Mouse (Mus musculus) gastrocnemius, adult 2 months (tissue): ENCODE data around the gene Slc38a8. TPM values are rescaled to one million over a fixed set of nuclear protein-coding genes. Genes with fewer than 3 reads are reported as not detected.

Experiments
- DNase-seq: peaks from one replicate; pipeline ENCODE4 v3.0.0; 2022
- H3K27ac ChIP-seq: fragments of 200-600 bp; 2 replicates; pipeline ENCODE4 v1.8.1; 2022; ENCODE audit warnings: mild to moderate bottlenecking
- H3K4me3 ChIP-seq: fragments of 200-600 bp; 2 replicates; pipeline ENCODE4 v1.8.1; 2022; ENCODE audit warnings: mild to moderate bottlenecking, moderate library complexity
- CTCF ChIP-seq: fragments of 200-600 bp; IDR thresholded peaks from 2 replicates; pipeline ENCODE4 v1.8.1; 2022; ENCODE audit warnings: antibody characterized with exemption, mild to moderate bottlenecking, moderate library complexity
- intact Hi-C: fragments of 180-260 bp; cut with DNase I; formaldehyde crosslinking; loops from one replicate; pipeline ENCODE4 v1.15.1; 2025
- total RNA-seq, 2 experiments: library from RNA; stranded (reverse); gene quantifications; 2 replicates each; pipeline ENCODE4 v1.2.3; 2021

Slc38a8 gene
- total RNA-seq, 2 experiments from 2014 or later: not detected

DNA sequence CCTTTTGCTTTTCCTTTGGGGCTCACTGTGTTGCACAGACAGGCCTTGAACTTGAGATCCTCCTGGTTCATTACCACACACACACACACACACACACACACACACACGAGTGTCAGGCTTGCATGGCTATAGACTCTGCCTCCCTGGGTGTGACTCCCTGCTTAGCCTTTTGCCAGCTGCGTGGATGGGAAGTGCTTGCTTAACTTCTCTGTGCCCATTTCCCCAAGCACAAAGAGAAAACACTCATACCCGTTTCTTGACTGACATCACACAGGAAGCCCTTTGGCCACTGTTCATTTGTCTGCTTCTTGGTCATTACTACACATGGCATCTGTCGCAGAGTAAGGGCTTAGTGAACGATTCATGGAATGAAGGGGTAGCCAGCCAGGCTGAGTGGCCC, 59.5 kb downstream of the Slc38a8 start:
- intact Hi-C loops: loop anchor here (5.0 to 10.0 kb wide), 2 partner anchors 163 to 235 kb away; partner anchors contain the start of gene Taf1c
- TF ChIP-seq CTCF: no peak
- Histone ChIP-seq H3K27ac (no peak overlapping the region), H3K4me3 (no peak overlapping the region)
- DNase-seq: no peak

DNA sequence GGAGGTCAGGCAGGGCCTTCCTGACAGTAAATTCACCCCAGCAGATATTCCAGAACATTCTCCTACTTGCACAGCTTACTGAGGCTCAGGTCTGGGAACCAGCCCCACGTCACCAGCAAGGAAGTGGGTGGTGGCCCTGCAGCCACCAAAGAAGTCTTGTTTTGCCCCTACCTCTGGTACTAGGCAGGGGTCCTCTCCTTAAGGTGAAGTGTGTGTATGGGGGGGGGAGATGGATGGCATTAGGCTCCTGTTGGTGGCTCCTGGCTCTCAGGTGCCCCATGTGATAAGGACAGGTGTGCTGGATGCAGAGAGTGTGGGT, 60.6 kb downstream of the Slc38a8 start:
- intact Hi-C loops: loop anchor here (2.0 to 10.0 kb wide), 3 partner anchors 28 to 236 kb away; partner anchors contain the start of gene Taf1c
- no peak for DNase-seq
- no peak for TF ChIP-seq CTCF
- Histone ChIP-seq H3K27ac (peak overlapping the region; percentile 92), H3K4me3 (peak overlapping the region; percentile 78)

DNA sequence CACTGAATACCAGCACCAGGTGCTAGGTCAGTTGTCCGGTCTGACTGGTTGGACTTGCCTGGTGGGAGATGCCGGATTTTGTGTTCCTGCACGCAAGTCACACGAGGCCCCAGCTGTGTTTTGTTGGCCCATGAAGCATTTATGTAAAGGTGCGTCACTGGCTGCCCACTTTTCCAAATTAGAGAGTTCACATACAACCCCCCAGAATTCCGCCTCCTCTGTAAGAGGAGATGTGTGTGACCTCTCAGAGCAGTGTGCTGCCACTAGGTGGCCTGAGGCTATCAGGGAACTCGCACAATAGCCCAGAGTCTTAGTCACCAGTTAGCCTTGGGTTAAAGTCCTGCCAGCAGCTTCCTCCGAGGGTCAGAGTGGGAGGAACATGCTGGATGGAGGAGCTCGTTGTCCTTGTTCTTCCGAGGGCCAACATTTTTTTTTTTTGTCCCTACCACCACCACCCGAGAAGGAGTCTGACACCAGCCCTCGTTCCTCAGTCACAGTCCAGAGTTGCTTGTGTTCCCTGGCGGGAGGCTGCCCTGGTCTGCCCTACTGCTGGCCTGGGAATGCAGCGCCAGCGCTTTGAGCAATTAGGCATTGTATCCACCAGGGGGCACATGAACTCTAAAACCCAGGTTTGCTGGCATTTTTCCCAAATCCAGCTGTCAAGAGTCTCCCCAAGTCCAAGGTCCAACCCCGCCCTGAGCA, 61.1 kb downstream of the Slc38a8 start:
- H3K4me3 ChIP-seq: peak overlapping the region; percentile 78
- H3K27ac ChIP-seq: peak overlapping the region; percentile 92
- TF ChIP-seq CTCF: peak; percentile 59
- peak; percentile 81 for DNase-seq
- intact Hi-C loops: loop anchor here (2.0 to 10.0 kb wide), 3 partner anchors 28 to 237 kb away; partner anchors contain the start of gene Taf1c

DNA sequence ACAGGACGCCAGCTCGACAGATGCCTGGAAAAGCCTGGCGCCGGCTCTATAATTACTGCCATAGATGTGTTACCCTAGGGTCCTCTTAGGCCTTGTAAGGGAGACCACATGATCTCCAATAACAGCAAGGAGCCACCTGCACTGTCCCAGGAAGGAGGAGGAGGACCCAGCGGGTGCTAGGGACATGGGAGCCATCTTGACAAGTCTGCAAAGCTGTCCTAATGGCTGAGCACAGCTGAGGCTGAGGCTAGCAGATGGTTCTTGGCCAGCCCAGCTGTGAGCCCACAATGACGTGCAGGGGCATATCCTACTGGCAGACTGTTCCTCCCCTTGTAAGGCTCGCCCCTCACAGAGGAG, 61.6 kb downstream of the Slc38a8 start:
- DNase-seq: no peak
- TF ChIP-seq CTCF: no peak
- intact Hi-C loops: loop anchor here (2.0 to 10.0 kb wide), 4 partner anchors 27 to 237 kb away; partner anchors contain the start of gene Taf1c
- H3K27ac ChIP-seq: peak overlapping the region; percentile 92
- peak overlapping the region; percentile 78 for H3K4me3 ChIP-seq

DNA sequence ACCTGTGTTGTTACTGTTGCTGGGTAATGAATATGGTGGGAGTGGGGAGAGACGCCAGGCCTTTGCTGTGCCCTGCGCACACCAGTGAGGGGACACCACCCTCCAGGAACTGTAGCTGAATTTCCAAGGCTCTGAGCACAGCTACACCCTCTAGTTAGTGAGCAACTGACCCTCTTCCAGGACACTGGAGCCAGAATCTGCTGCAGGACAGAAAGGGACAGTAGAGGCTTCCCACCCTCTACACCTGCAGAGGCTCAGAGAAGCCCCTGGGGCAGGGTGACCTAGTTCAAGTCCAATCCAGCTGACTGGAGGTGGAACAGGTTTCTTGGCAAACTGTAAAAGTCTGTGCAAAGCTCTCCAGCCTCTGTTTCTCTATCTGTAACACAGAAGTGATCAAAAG, 62.1 kb downstream of the Slc38a8 start:
- Histone ChIP-seq H3K27ac (peak overlapping the region; percentile 92), H3K4me3 (peak overlapping the region; percentile 78)
- no peak for DNase-seq
- intact Hi-C loops: loop anchor here (5.0 kb wide), 1 partner anchor 42 kb away; no protein-coding TSS in a partner anchor
- TF ChIP-seq CTCF: no peak

DNA sequence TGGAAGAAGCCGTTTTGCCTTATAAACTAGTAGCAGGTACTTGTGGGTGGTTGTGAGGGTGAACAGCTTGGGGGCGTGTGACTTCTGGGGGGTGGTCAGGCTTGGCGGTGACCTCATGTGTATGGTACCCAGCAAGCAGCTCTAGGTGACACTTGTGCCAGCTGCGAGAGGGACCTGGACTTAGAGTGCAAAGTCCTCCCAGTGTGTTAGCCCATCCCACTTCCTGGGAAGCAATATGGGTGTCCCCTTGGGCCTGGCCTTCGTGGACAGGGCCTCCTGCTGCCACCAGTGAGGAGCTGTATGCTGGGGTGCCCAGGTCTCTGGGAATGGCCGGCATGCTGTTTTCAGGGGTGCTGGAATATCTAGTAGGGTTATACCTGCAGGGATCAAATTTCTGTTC, 62.6 kb downstream of the Slc38a8 start:
- Histone ChIP-seq H3K4me3 (peak overlapping the region; percentile 78), H3K27ac (peak overlapping the region; percentile 92)
- no peak for DNase-seq
- intact Hi-C loops: loop anchor here (5.0 kb wide), 1 partner anchor 42 kb away; no protein-coding TSS in a partner anchor
- TF ChIP-seq CTCF: no peak

DNA sequence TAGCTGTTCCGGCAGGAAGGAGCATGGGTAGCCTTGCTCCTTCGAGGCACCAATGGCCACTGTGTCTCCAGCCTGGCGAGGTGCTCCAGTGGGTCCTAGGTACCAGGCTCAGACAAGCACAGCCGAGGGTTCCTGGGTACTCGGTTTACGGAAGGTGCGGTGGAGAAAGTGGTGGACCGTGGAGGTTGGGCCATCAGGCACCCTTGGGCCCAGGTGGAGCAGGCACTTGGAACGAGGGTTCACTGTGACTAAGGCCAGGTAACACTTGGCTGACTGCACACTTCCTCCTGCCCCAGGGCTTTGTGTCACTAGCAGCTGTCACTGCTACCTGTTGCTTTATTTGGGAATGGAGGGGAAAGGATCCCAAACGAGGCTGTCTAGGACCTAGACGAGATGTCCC, 64.0 kb downstream of the Slc38a8 start:
- Histone ChIP-seq H3K4me3 (peak overlapping the region; percentile 78), H3K27ac (peak overlapping the region; percentile 92)
- TF ChIP-seq CTCF: no peak
- no peak for DNase-seq
- intact Hi-C loops: loop anchor here (5.0 kb wide), 1 partner anchor 40 kb away; no protein-coding TSS in a partner anchor

DNA sequence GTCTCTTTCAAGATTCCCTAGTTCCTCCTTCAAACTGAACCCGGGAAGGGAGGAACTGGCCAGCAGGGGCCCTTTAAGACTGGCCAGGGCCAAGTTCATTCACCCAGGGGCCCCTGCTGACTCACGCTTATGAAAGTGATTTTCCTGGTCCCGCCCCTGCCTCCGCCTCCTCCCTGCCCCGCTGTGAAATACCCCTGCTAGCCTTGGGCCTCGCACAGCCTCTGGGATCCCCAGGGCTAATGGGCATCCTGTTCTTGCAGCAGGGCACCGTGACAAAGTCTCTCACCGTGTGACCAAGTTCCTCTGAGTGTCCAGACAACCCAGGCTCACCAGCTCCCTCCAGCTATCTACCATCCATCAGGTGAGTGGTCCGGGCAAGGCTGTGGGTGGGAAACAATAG, 64.6 kb downstream of the Slc38a8 start:
- Histone ChIP-seq H3K27ac (peak overlapping the region; percentile 92), H3K4me3 (peak overlapping the region; percentile 78)
- DNase-seq: peak; percentile 95
- TF ChIP-seq CTCF: peak; percentile 28
- intact Hi-C loops: loop anchor here (5.0 kb wide), 1 partner anchor 40 kb away; no protein-coding TSS in a partner anchor

DNA sequence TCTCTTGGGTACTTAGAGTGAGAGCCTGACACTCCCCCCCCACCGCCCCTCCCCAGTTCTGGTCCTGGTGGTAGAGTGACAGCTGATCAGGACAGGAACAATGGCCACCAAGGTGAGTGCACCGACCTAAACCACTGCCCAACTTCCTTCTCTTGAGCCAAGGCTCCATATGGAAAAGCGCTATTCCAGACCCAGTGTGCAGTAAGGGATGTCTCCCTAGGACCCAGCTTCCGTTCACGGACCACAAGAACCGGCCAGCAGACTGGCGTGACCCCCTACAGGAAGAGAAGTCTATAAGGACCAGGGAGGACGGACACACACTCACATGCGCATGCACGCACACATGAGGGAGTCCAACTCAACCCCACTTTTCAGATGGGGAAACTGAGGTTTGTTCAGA, 65.2 kb downstream of the Slc38a8 start:
- intact Hi-C loops: loop anchor here (5.0 kb wide), 1 partner anchor 39 kb away; no protein-coding TSS in a partner anchor
- H3K4me3 ChIP-seq: peak overlapping the region; percentile 78
- peak overlapping the region; percentile 92 for H3K27ac ChIP-seq
- TF ChIP-seq CTCF: no peak
- no peak for DNase-seq

DNA sequence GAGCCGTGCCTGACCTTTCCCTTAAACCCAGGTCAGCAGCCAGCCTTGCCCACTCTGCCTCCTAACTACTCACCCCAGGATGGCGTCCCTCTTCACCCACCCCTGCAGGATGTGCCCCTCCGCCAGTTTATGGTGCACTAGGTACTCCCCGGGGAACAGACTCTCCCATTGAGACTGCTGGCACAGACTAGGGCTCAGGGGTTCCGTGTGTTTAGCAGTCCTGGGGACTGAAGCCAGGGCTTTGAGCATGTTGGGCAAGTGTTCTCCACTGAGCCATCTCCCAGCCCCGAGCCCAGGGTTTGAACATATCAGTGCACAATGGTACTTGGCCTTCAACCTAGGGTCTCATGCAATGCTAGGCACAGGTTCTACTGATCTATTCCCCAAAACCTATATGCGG, 66.0 kb downstream of the Slc38a8 start:
- intact Hi-C loops: loop anchor here (5.0 kb wide), 1 partner anchor 38 kb away; no protein-coding TSS in a partner anchor

DNA sequence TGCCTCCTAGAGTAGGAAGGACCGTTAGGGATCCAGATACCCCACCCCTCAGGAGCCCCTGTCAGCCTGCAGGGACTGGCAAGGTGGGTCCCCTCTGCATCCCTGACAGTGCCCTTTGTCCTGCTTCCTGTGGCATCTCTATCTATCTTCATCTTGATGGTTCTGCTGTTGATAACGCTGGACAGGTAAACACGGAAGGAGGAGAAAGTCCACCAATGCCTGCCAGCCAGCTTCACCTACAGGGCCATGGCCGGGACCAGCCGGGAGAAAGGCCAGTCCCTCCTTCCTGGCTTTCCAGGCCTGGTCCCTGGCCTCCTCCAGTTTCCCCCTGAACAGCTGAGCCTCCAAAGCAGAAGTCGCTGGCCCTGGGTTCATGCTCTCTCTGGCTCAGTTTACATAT, 66.9 kb downstream of the Slc38a8 start:
- Histone ChIP-seq H3K4me3 (no peak overlapping the region), H3K27ac (peak overlapping the region; percentile 46; the same call in 1 of the 2 replicates)
- no peak for DNase-seq
- intact Hi-C loops: no loop called here
- no peak for TF ChIP-seq CTCF

More for the DNA sequence above, 66.0 kb downstream of the Slc38a8 start:
- no peak for DNase-seq
- TF ChIP-seq CTCF: no peak
- Histone ChIP-seq H3K4me3 (no peak overlapping the region), H3K27ac (peak overlapping the region; percentile 46; the same call in 1 of the 2 replicates)

DNA sequence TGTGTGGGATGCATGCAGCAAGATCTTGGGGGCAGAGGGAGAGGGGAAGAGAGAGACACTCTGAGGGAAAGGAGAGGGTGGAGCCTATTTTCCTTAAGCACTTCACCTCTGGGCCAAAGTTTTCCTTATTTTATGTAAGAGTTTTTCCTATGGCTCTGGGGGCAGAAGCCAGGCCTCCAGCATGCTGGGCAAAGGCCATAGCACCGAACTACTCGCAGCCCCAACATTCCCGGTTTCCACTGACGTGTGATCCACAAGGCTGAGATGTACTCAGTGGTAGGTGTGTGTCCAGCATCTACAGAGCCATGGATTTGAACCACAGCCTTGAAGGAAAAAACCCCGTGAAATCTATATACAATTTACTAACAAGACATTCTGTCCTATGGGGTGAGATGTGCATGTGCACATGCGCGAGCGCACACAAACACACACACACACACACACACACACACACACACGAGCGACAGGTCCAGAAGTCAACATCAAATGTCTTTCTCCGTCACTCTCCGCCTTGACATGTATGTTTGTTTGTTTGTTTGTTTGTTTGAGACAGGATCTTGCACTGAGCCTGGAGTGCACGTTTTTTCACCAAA, 67.8 kb downstream of the Slc38a8 start, which contains the start of gene Osgin1:
Gene Osgin1 (plus strand): TSS at position 543 of the 593 bp plus-strand sequence.
- no peak for TF ChIP-seq CTCF
- H3K27ac ChIP-seq: peak within 1 kb of the TSS; percentile 46
- no peak for DNase-seq
- no peak within 1 kb of the TSS for H3K4me3 ChIP-seq
- intact Hi-C loops: no loop called here

DNA sequence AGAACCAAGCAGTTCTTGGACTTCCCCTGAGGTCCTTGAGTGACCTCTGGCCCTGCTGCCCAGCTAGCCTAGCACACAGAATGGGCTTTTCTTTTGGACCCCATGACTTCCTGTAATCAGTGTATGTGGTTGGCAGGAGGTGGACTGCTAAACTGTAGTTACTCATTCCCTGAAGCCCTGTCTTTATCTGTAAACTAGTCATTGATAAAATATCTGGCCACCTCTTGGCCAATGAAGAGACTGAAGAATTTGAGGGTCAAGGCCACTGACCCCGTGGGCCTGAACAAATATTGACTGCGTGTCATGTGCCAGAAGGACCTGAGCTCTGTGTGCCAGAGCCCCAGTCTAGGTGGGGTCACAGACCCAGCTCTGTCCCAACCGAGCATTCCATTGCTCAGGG, 69.1 kb downstream of the Slc38a8 start:
- intact Hi-C loops: no loop called here
- TF ChIP-seq CTCF: no peak
- Histone ChIP-seq H3K27ac (peak overlapping the region; percentile 48), H3K4me3 (no peak overlapping the region)
- DNase-seq: no peak
